In the genomic region with DNA sequence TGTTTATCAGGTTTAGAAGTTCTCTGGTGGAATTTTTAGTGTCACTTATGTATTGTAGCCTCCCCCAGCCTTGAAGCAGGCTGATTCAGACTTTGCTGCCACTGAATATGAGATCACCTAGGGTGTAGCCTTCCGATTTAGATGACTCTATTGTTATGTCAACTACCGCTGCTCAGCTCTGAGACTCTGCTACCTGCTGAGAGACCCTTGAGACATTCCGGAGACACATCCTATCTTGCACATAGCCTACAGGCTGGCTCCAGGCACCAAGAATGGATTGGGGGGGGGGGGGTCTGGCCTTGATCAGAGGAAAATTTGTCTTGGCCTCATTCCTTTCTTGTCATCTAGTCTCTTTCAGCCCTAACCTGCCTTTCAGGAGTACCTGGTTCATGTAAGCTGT, we compare ENCODE assay signal across 7 mouse cellular contexts. TPM values are rescaled to one million over a fixed set of nuclear protein-coding genes. Genes with fewer than 3 reads are reported as not detected.
"Had no signal": no experiment of that assay in that cellular context is flagged by ENCODE, and none has a peak within 500 bp of the region (broad histone marks: within the 10 kb centered on the region; RNA-seq: fewer than 3 reads in every experiment).

No protein-coding gene starts in this region.

RNA-seq across cellular contexts. Expression of a gene that starts 17.5 kb away (rescaled TPM):
- total RNA-seq: liver, adult 2 months; megakaryocyte progenitor cell, adult 5-6 weeks; megakaryocyte, adult 5-6 weeks; megakaryocyte-erythroid progenitor cell, adult 5-6 weeks; monocyte, adult 5-6 weeks had no signal
- polyA plus RNA-seq: liver, adult 2 months; liver, embryonic 14.5 days; macrophage had no signal
